Mouse (Mus musculus) midbrain, embryonic 11.5 days (tissue): Measurements from ENCODE around the gene Chchd4. TPM values are rescaled to one million over a fixed set of nuclear protein-coding genes. Genes with fewer than 3 reads are reported as not detected.
"Not testable (repeated sequence)": the region's sequence is repeated elsewhere in the genome, so short reads cannot be mapped to it uniquely, and the experiment has no call there.

Source experiments
- ATAC-seq: fragments of 200-750 bp; cut with Nextera tagmentation; 2 replicates; pipeline ENCODE4 v1.8.0; 2017; ENCODE audit warnings: moderate TSS enrichment, moderate library complexity; ENCODE audit not compliant: low FRiP score
- DNase-seq: peaks from one replicate; pipeline ENCODE4 v3.0.0; 2015; ENCODE audit warnings: low spot score; ENCODE audit errors: missing footprints
- H3K27ac ChIP-seq: fragments of 300-500 bp; sonication (generic); 2 replicates; pipeline ENCODE4 v1.5.1; 2014; ENCODE audit warnings: low read depth, low read length
- H3K27me3 ChIP-seq: fragments of 300-500 bp; sonication (generic); 2 replicates; pipeline ENCODE4 v1.6.1; 2014; ENCODE audit warnings: mild to moderate bottlenecking, low read length, moderate library complexity, mixed read lengths; ENCODE audit not compliant: control insufficient read depth, insufficient read depth
- H3K36me3 ChIP-seq: fragments of 300-500 bp; sonication (generic); 2 replicates; pipeline ENCODE4 v1.6.1; 2014; ENCODE audit warnings: mild to moderate bottlenecking, low read length, moderate library complexity, mixed read lengths; ENCODE audit not compliant: control insufficient read depth, insufficient read depth
- H3K4me1 ChIP-seq: fragments of 300-500 bp; sonication (generic); 2 replicates; pipeline ENCODE4 v1.6.1; 2014; ENCODE audit warnings: low read length; ENCODE audit not compliant: control insufficient read depth, insufficient read depth
- H3K4me2 ChIP-seq: fragments of 300-500 bp; sonication (generic); 2 replicates; pipeline ENCODE4 v1.6.1; 2014; ENCODE audit warnings: mild to moderate bottlenecking, moderate library complexity
- H3K4me3 ChIP-seq: fragments of 300-500 bp; sonication (generic); 2 replicates; pipeline ENCODE4 v1.5.1; 2014; ENCODE audit warnings: low read depth, low read length
- H3K9ac ChIP-seq: fragments of 300-500 bp; sonication (generic); 2 replicates; pipeline ENCODE4 v1.6.1; 2014; ENCODE audit warnings: low read length
- H3K9me3 ChIP-seq: fragments of 300-500 bp; sonication (generic); 2 replicates; pipeline ENCODE4 v1.6.1; 2016; ENCODE audit warnings: low read length; ENCODE audit not compliant: control insufficient read depth
- WGBS: fragments of 180-500 bp; shearing (Covaris S2); extraction: QIAGEN DNeasy Blood & Tissue Kit; methylation state at CpG from one replicate; pipeline ENCODE4 v1.1.7; 2014; 5-methylcytosine and 5-hydroxymethylcytosine counted together
- polyA plus RNA-seq: library from polyadenylated mRNA; unstranded; fragments of >200 nt; fragmentation: Nextera tagmentation; extraction: Ambion mirVana; gene quantifications from 2 replicates; pipeline ENCODE4 v1.2.1, GENCODE M21; 2014

Chchd4 gene
- polyA plus RNA-seq, 1 experiment from 2014 or later: 25.3 TPM

GRCm38 (mm10) chr6:91483371-91483770, 10.0 kb upstream of the Chchd4 start:
- 100% methylated on average over 2 of the region's 2 CpGs for WGBS
- DNase-seq (no peak), ATAC-seq (no peak)
- Histone ChIP-seq H3K9me3 (no peaks in the 10 kb centered on the region), H3K27ac (no peak overlapping the region), H3K27me3 (no peaks in the 10 kb centered on the region), H3K4me1 (no peaks in the 10 kb centered on the region), H3K4me3 (no peak overlapping the region), H3K4me2 (no peak overlapping the region), H3K36me3 (peaks cover 59% of the 10 kb centered on the region), H3K9ac (no peak overlapping the region)

GRCm38 (mm10) chr6:91476541-91476940, 3.2 kb upstream of the Chchd4 start:
- peaks cover 30% of the 10 kb centered on the region for H3K36me3 ChIP-seq
- ATAC-seq: no peak
- 93% methylated on average over 2 of the region's 2 CpGs for WGBS

GRCm38 (mm10) chr6:91474441-91475190, 1.3 kb upstream of the Chchd4 start:
- Histone ChIP-seq H3K4me3 (peak overlapping the region; percentile 66), H3K27me3 (no peaks in the 10 kb centered on the region), H3K36me3 (peaks cover 16% of the 10 kb centered on the region), H3K27ac (no peak overlapping the region), H3K9me3 (no peaks in the 10 kb centered on the region), H3K4me1 (peaks cover 16% of the 10 kb centered on the region), H3K9ac (peak overlapping the region; percentile 87), H3K4me2 (peak overlapping the region; percentile 74)
- DNase-seq: no peak
- no peak for ATAC-seq
- WGBS: 61% methylated on average over 9 of the region's 9 CpGs

More at GRCm38 (mm10) chr6:91476541-91476940, 3.2 kb upstream of the Chchd4 start:
- Histone ChIP-seq H3K9ac (no peak overlapping the region), H3K4me2 (no peak overlapping the region), H3K4me3 (no peak overlapping the region), H3K27me3 (no peaks in the 10 kb centered on the region), H3K27ac (no peak overlapping the region), H3K9me3 (no peaks in the 10 kb centered on the region), H3K4me1 (peaks cover 16% of the 10 kb centered on the region)
- no peak for DNase-seq

GRCm38 (mm10) chr6:91473805-91474440, 577 bp upstream of the Chchd4 start:
- WGBS: 0% methylated on average over 27 of the region's 27 CpGs
- Histone ChIP-seq H3K9me3 (no peaks in the 10 kb centered on the region), H3K9ac (peak overlapping the region; percentile 87), H3K27ac (no peak overlapping the region), H3K4me1 (peaks cover 16% of the 10 kb centered on the region), H3K27me3 (no peaks in the 10 kb centered on the region), H3K4me3 (peak overlapping the region; percentile 66), H3K36me3 (peaks cover 13% of the 10 kb centered on the region), H3K4me2 (peak overlapping the region; percentile 74)
- ATAC-seq: peak; percentile 8
- DNase-seq: no peak

- Histone ChIP-seq H3K27ac (no peak overlapping the region), H3K4me1 (peaks cover 16% of the 10 kb centered on the region), H3K4me2 (peak overlapping the region; percentile 75), H3K9me3 (no peaks in the 10 kb centered on the region), H3K9ac (peak overlapping the region; percentile 73), H3K27me3 (no peaks in the 10 kb centered on the region), H3K36me3 (peaks cover 2% of the 10 kb centered on the region; the same call in 1 of the 2 replicates), H3K4me3 (peak overlapping the region; percentile 66)
- DNase-seq: peak; percentile 85
- no peak for ATAC-seq
- 34% methylated on average over 6 of the region's 6 CpGs for WGBS
These were observed 1.0 kb downstream of the Chchd4 start for GRCm38 (mm10) chr6:91472319-91472718.

GRCm38 (mm10) chr6:91471427-91471826, 1.9 kb downstream of the Chchd4 start:
- H3K27me3 ChIP-seq, H3K4me3 ChIP-seq, H3K36me3 ChIP-seq, H3K4me2 ChIP-seq, H3K9me3 ChIP-seq, DNase-seq, H3K27ac ChIP-seq, ATAC-seq: not testable (repeated sequence)
- WGBS: 84% methylated on average over 3 of the region's 3 CpGs
- Histone ChIP-seq H3K9ac (peak overlapping the region; percentile 16; the same call in 1 of the 2 replicates), H3K4me1 (peaks cover 16% of the 10 kb centered on the region)

- H3K27me3 ChIP-seq: no peaks in the 10 kb centered on the region
- H3K4me1 ChIP-seq: peaks cover 16% of the 10 kb centered on the region
- no peak overlapping the region for H3K9ac ChIP-seq
- WGBS: 88% methylated on average over 2 of the region's 2 CpGs
- H3K4me3 ChIP-seq: no peak overlapping the region
- no peak overlapping the region for H3K4me2 ChIP-seq
- no peak for ATAC-seq
- H3K9me3 ChIP-seq: no peaks in the 10 kb centered on the region
- no peak for DNase-seq
- peaks cover 7% of the 10 kb centered on the region; the same call in 1 of the 2 replicates for H3K36me3 ChIP-seq
- no peak overlapping the region for H3K27ac ChIP-seq
These were observed 2.6 kb downstream of the Chchd4 start for GRCm38 (mm10) chr6:91470712-91471111.

GRCm38 (mm10) chr6:91467106-91467505, 6.2 kb downstream of the Chchd4 start:
- Histone ChIP-seq H3K27ac (no peak overlapping the region), H3K4me2 (no peak overlapping the region), H3K9ac (no peak overlapping the region), H3K27me3 (no peaks in the 10 kb centered on the region), H3K9me3 (no peaks in the 10 kb centered on the region), H3K4me1 (peaks cover 2% of the 10 kb centered on the region), H3K36me3 (peaks cover 13% of the 10 kb centered on the region; the same call in 1 of the 2 replicates), H3K4me3 (no peak overlapping the region)
- WGBS: 84% methylated on average over 1 of the region's 1 CpGs
- ATAC-seq (no peak), DNase-seq (no peak)

- Histone ChIP-seq H3K9ac (no peak overlapping the region), H3K27ac (no peak overlapping the region), H3K27me3 (no peaks in the 10 kb centered on the region), H3K4me1 (no peaks in the 10 kb centered on the region), H3K4me2 (no peak overlapping the region), H3K36me3 (peaks cover 13% of the 10 kb centered on the region; the same call in 1 of the 2 replicates), H3K4me3 (no peak overlapping the region), H3K9me3 (no peaks in the 10 kb centered on the region)
- 90% methylated on average over 2 of the region's 2 CpGs for WGBS
- ATAC-seq: no peak
- no peak for DNase-seq
These were observed 7.6 kb downstream of the Chchd4 start for GRCm38 (mm10) chr6:91465756-91466155.
